Mouse (Mus musculus) heart, embryonic 15.5 days (tissue): ENCODE results near the gene Fxyd5. TPM values are rescaled to one million over a fixed set of nuclear protein-coding genes. Genes with fewer than 3 reads are reported as not detected.

Experiments
- ATAC-seq: fragments of 200-750 bp; cut with Nextera tagmentation; replicated peaks from 2 replicates; pipeline ENCODE4 v1.8.0; 2017; ENCODE audit warnings: low read depth, moderate TSS enrichment; ENCODE audit not compliant: insufficient number of reproducible peaks, insufficient read depth, low FRiP score
- H3K27ac ChIP-seq: fragments of 300-500 bp; sonication (generic); 2 replicates; pipeline ENCODE4 v1.5.1; 2015; ENCODE audit warnings: mild to moderate bottlenecking, inconsistent platforms
- H3K27me3 ChIP-seq: fragments of 300-500 bp; sonication (generic); 2 replicates; pipeline ENCODE4 v1.6.1; 2015; ENCODE audit warnings: inconsistent platforms
- H3K36me3 ChIP-seq: fragments of 300-500 bp; sonication (generic); 2 replicates; pipeline ENCODE4 v1.6.1; 2015; ENCODE audit warnings: mild to moderate bottlenecking, inconsistent platforms
- H3K4me1 ChIP-seq: fragments of 300-500 bp; sonication (generic); replicated peaks from 2 replicates; pipeline ENCODE4 v1.6.1; 2015; ENCODE audit warnings: inconsistent platforms
- H3K4me2 ChIP-seq: fragments of 300-500 bp; sonication (generic); 2 replicates; pipeline ENCODE4 v1.6.1; 2015; ENCODE audit warnings: inconsistent platforms, mild to moderate bottlenecking, moderate library complexity
- H3K4me3 ChIP-seq: fragments of 300-500 bp; sonication (generic); 2 replicates; pipeline ENCODE4 v1.5.1; 2015; ENCODE audit warnings: mild to moderate bottlenecking, inconsistent platforms
- H3K9ac ChIP-seq: fragments of 300-500 bp; sonication (generic); 2 replicates; pipeline ENCODE4 v1.6.1; 2015; ENCODE audit warnings: mild to moderate bottlenecking, inconsistent platforms
- H3K9me3 ChIP-seq: fragments of 300-500 bp; sonication (generic); replicated peaks from 2 replicates; pipeline ENCODE4 v1.6.1; 2016; ENCODE audit warnings: inconsistent platforms
- WGBS: fragments of 180-500 bp; shearing (Covaris S2); methylation state at CpG from one replicate; pipeline ENCODE4 v1.1.7; 2015; ENCODE audit warnings: mixed read lengths; 5-methylcytosine and 5-hydroxymethylcytosine counted together
- polyA plus RNA-seq: library from polyadenylated mRNA; unstranded; fragments of >200 nt; fragmentation: Nextera tagmentation; extraction: Ambion mirVana; gene quantifications from 2 replicates; pipeline ENCODE4 v1.2.1, GENCODE M21; 2015

The Fxyd5 gene
- polyA plus RNA-seq, 1 experiment from 2014 or later, result 39.1 TPM

DNA sequence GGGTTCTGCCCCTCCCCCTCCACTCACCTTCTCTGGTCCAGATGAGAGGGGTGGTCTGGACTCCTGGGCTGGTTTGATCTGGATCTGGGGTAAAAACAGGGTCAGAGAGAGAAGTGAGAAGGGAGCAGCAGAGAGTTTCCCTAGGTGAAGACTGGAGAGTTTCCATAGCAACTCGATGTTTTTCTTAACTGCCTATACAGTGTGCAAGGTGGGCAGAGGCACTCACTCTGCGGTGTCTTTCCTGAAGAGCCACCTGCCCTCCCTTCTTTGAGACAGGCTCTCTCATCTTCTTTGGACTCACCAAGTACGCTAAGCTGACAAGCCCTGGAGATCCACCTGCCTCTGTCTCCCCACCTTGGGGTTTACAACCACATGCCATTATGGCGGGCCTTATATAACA lies 3.3 kb downstream of the Fxyd5 start:
- no peak for ATAC-seq

DNA sequence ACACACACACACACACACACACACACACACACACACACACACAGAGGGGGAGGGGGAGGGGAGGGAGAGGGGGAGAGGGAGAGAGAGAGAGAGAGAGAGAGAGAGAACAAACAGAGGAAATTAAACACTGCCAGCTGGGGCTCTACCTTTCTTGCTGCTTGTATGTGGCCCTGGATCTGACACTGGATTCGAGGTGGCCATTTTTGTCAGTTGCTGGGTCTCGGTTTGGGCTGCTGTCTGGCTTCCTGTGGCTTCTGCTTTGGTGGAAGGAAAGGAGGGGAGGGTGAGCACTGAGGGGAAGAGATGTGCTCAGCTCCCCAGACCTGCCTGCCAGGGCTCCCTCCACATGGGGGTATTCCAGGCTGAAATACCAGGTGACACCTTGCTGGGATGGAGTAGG lies 4.6 kb downstream of the Fxyd5 start:
- no peak overlapping the region for H3K4me3 ChIP-seq
- WGBS, result 64% methylated on average over 2 of the region's 2 CpGs
- H3K27me3 ChIP-seq, result peaks cover 17% of the 10 kb centered on the region
- H3K27ac ChIP-seq, result no peak overlapping the region
- H3K36me3 ChIP-seq, result no peaks in the 10 kb centered on the region
- peaks cover 17% of the 10 kb centered on the region for H3K4me1 ChIP-seq
- no peak overlapping the region for H3K4me2 ChIP-seq
- no peak for ATAC-seq
- no peaks in the 10 kb centered on the region for H3K9me3 ChIP-seq
- H3K9ac ChIP-seq, result no peak overlapping the region

More for the DNA sequence above, 3.3 kb downstream of the Fxyd5 start:
- peaks cover 25% of the 10 kb centered on the region for H3K27me3 ChIP-seq
- H3K36me3 ChIP-seq, result no peaks in the 10 kb centered on the region
- H3K27ac ChIP-seq, result no peak overlapping the region
- H3K9ac ChIP-seq, result no peak overlapping the region
- H3K4me1 ChIP-seq, result peaks cover 18% of the 10 kb centered on the region
- H3K4me3 ChIP-seq, result no peak overlapping the region
- H3K9me3 ChIP-seq, result no peaks in the 10 kb centered on the region
- H3K4me2 ChIP-seq, result no peak overlapping the region
- 78% methylated on average over 4 of the region's 4 CpGs for WGBS

DNA sequence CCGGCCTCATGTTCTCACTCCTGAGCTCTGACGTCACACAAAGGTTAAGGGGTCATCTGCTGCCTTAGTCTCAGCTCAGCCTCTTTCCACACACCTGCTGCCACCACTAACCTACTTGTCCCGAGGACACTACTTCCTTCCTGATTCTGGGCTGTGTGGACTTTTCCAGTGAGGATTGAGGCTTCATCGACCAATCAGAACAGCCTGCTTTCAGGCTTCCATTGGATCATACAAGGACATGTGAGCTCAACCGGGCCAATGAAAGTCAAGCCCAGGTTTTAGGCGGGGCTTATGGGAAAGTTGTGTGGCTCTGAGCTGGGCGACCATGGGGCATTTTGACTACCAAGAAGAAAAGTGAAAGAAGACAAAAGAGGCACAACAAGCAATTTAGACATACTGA lies 5.4 kb downstream of the Fxyd5 start:
- no peak for ATAC-seq
- H3K9me3 ChIP-seq, result no peaks in the 10 kb centered on the region
- H3K27me3 ChIP-seq, result peaks cover 13% of the 10 kb centered on the region
- H3K4me2 ChIP-seq, result no peak overlapping the region
- peaks cover 9% of the 10 kb centered on the region for H3K4me1 ChIP-seq
- H3K27ac ChIP-seq, result no peak overlapping the region
- no peak overlapping the region for H3K4me3 ChIP-seq
- H3K36me3 ChIP-seq, result no peaks in the 10 kb centered on the region
- no peak overlapping the region for H3K9ac ChIP-seq
- 77% methylated on average over 7 of the region's 7 CpGs for WGBS

DNA sequence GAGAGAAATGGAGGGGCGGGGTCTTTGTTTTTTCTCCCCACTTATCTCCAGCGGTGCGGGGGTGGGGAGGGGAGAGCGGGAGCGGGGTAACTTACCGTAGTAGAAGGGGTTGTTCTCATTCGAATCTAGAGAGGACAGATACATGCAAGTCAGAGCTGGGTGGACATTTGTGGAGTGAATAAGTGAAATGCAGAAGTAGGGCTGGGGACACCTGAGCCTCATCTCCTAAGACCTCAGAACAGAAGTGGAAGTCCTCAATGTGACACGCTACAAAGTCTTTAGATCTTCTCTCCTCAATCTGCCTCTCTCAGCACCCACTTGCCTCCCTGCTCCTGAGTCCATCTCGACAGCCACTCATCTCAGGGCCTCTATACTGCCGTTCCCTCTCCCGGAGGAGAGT lies 7.0 kb downstream of the Fxyd5 start:
- Histone ChIP-seq H3K4me3 (no peak overlapping the region), H3K36me3 (no peaks in the 10 kb centered on the region), H3K9me3 (no peaks in the 10 kb centered on the region), H3K4me2 (no peak overlapping the region), H3K27me3 (peaks cover 4% of the 10 kb centered on the region; the same call in 1 of the 2 replicates), H3K27ac (no peak overlapping the region), H3K9ac (no peak overlapping the region), H3K4me1 (no peaks in the 10 kb centered on the region; the same call in 1 of the 2 replicates)
- no peak for ATAC-seq
- WGBS, result 74% methylated on average over 11 of the region's 11 CpGs

DNA sequence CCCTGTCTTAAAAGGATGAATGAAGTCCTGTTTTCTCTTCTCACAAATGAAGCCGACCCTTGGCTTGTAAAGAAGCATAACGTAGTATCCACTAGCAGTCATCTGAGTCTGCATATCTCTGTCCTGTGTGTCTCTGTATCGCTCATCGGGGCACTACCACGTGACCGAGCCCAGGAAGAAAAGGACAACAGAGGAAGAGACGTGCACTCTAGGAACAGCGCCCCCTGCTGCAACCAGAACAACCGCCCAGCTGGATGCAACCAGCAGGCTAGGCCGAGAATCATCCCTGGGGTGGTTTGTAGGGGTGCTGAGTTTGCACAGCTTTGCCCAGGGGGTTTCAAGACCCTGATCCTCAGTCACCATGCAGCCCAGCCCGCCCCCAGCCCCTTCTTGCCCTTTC lies 7.5 kb downstream of the Fxyd5 start:
- no peak overlapping the region for H3K27ac ChIP-seq
- H3K9ac ChIP-seq, result no peak overlapping the region
- H3K27me3 ChIP-seq, result no peaks in the 10 kb centered on the region
- WGBS, result 56% methylated on average over 11 of the region's 11 CpGs
- no peak overlapping the region for H3K4me2 ChIP-seq
- no peak for ATAC-seq
- no peaks in the 10 kb centered on the region; the same call in 1 of the 2 replicates for H3K4me1 ChIP-seq
- no peaks in the 10 kb centered on the region for H3K9me3 ChIP-seq
- H3K4me3 ChIP-seq, result no peak overlapping the region
- H3K36me3 ChIP-seq, result no peaks in the 10 kb centered on the region

DNA sequence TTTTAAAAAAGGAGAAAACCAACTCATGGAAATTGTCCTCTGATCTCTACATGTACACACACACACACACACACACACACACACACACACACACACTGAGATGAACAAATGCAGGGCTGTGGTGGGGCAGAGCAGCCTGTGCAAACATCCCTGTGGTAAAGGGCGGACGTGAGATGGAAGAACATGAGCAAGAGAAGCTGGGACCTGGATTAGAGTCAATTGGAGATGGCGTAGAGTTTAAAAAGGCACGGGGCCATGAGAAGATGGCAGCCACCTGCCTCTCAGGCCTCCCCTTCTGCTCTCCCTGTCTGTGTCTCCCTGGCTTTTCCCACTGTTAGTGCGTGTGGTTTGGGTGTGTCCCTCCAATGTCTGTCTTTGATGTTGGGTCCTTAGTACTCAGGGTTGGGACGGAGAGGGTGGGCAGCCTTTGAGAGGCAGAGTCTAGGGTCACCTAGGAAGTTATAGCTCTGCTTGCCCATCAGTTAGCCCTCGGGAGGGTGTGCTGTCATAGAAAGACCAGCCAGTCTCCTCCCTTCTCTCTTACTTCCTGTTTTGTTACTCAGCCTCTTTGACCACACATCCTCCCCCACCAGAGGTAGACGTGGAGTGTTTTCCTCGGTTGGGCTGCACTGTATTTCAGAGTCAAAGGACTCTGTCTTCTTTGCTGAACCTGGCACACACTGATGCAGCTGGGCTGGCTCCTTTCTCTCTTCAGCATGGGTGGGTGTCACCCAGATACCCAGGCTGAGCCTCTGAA lies 8.7 kb downstream of the Fxyd5 start:
- Histone ChIP-seq H3K4me3 (no peak overlapping the region), H3K4me1 (no peaks in the 10 kb centered on the region; the same call in 1 of the 2 replicates), H3K27ac (peak overlapping the region; percentile 33; the same call in 1 of the 2 replicates), H3K36me3 (no peaks in the 10 kb centered on the region), H3K9ac (no peak overlapping the region), H3K9me3 (no peaks in the 10 kb centered on the region), H3K4me2 (no peak overlapping the region), H3K27me3 (no peaks in the 10 kb centered on the region)
- WGBS, result 56% methylated on average over 9 of the region's 9 CpGs
- no peak for ATAC-seq

DNA sequence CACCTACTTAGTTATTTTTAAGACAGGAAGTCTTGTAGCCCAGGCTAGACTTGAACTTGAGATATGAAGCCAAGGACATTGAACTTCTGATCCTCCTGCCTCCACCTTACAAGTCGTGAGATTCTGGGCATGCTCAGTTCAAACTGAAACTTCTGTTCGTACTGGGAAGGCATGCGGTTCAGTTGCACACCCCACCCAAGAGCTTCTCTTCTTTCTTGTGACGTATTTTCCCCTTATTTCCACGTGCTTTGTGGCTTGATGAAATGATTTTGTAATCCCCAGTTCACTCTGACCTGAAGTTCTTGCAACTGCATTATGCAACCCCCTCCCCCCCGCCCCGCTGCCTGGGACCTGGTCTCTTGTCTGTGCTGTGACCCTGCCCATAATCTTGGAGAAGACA lies 10.6 kb downstream of the Fxyd5 start:
- Histone ChIP-seq H3K9ac (no peak overlapping the region), H3K4me1 (no peaks in the 10 kb centered on the region; the same call in 1 of the 2 replicates), H3K27me3 (no peaks in the 10 kb centered on the region), H3K9me3 (no peaks in the 10 kb centered on the region), H3K36me3 (no peaks in the 10 kb centered on the region), H3K27ac (no peak overlapping the region), H3K4me2 (no peak overlapping the region), H3K4me3 (no peak overlapping the region)
- ATAC-seq, result no peak
- WGBS, result 76% methylated on average over 7 of the region's 7 CpGs

DNA sequence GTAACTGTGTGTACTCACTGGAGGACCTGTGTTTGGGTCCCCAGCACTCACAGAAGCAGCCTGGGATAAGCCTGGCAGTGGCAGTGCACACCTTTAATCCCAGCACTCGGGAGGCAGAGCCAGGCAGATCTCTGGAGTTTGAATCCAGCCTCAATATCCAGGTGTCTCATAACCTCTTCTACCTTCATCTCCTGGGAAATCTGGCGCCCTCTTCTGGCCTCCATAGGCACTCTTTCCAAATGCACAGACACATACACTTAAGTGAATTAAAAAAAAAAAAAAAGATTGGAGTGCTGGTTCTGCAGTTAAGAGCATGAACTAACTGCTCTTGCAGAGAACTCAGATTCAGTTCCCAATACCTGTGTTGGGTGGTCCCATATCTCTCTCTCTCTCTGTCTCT lies 11.6 kb downstream of the Fxyd5 start:
- H3K9me3 ChIP-seq, result no peaks in the 10 kb centered on the region
- WGBS, result 67% methylated on average over 2 of the region's 2 CpGs
- no peaks in the 10 kb centered on the region; the same call in 1 of the 2 replicates for H3K4me1 ChIP-seq
- no peak overlapping the region for H3K4me3 ChIP-seq
- no peak overlapping the region for H3K9ac ChIP-seq
- H3K36me3 ChIP-seq, result no peaks in the 10 kb centered on the region
- no peak overlapping the region for H3K4me2 ChIP-seq
- H3K27me3 ChIP-seq, result no peaks in the 10 kb centered on the region
- no peak overlapping the region for H3K27ac ChIP-seq
- no peak for ATAC-seq

DNA sequence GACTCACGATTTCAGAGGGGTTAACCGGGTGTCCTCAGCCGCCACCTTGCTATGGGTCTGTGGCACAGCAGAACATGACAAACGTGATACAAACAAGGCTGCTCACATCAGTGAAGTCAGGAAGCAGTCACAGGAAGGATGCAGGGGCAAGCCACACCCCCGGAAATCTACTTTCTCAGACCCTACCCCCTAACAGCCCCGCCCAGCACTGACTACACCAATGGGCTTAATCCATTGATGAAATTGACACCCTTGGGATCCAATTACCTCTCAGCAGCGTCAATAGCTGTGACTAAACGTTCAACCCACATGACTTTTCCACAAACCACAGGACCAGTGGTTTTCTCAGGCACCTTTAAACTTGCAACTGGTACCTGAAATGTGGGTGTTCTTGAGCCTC lies 13.7 kb downstream of the Fxyd5 start:
- H3K36me3 ChIP-seq, result no peaks in the 10 kb centered on the region
- H3K27ac ChIP-seq, result no peak overlapping the region
- H3K27me3 ChIP-seq, result no peaks in the 10 kb centered on the region
- no peak for ATAC-seq
- no peak overlapping the region for H3K4me3 ChIP-seq
- H3K9ac ChIP-seq, result no peak overlapping the region
- 0 out of 2 replicates have a peak, but pooled peaks cover 3% of the 10 kb centered on the region for H3K4me1 ChIP-seq
- H3K4me2 ChIP-seq, result no peak overlapping the region
- no peaks in the 10 kb centered on the region for H3K9me3 ChIP-seq
- WGBS, result 67% methylated on average over 8 of the region's 8 CpGs

DNA sequence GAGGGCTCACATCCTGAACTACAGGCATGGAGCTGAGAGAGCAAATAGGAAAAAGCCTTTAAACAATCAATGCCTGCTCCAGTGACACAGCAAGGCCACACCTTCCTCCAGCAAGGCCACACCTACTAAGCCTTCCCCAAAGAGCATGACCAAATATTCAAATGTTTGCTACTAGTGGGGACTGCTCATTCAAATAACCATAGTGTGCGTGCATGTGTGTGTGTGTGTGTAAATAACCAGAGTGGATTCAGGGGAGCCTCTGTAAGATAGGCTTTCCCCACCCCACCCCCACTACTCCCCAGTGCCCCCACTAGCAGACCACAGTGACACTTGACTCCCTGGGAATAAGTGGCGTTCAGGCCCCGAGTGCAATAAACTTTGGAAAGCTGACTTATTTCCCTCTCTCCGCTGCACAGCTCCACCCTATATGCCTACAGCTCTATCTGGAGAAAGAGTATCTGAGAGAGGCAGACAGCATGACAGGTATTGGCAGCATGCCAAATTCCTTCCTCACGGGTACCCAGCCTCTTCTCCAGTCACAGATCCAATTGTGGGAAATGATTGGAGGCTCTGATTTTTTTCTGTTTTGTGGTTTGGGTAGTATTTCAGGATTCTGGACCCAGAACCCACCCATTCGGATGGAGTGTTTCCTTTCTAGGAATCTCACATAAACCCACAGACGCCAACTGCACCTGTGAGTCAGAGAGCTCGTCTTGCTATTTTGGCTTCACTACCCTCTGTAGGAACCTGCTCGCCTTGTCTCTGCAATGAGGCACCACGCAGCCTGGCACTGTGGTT lies 25.0 kb downstream of the Fxyd5 start:
- H3K9ac ChIP-seq, result no peak overlapping the region
- no peaks in the 10 kb centered on the region for H3K9me3 ChIP-seq
- H3K36me3 ChIP-seq, result no peaks in the 10 kb centered on the region
- H3K4me2 ChIP-seq, result peak overlapping the region; percentile 42
- no peak; the same call in 1 of the 2 replicates for ATAC-seq
- peak overlapping the region; percentile 62 for H3K27ac ChIP-seq
- peaks cover 18% of the 10 kb centered on the region for H3K4me1 ChIP-seq
- no peak overlapping the region for H3K4me3 ChIP-seq
- H3K27me3 ChIP-seq, result no peaks in the 10 kb centered on the region
- WGBS, result 29% methylated on average over 10 of the region's 10 CpGs

DNA sequence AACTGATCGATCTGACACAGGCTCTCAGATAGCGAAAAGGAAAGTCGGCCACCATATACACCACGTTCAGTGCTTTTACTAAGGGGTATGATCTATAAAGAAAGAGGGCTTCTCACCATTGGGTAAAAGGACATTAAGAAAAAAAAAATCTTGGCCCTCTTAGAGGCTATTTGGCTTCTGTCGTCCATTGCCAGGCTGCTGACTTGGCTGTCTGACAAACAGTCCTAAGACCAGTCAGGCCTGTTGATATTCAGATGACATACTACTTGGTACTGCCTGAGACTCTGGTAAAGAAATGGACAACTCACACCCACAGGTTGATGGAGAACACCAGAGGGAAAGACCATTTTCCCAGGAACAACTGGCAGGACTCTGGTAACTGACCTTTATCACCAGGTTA lies 29.3 kb downstream of the Fxyd5 start:
- Histone ChIP-seq H3K27me3 (no peaks in the 10 kb centered on the region), H3K4me2 (no peak overlapping the region), H3K9ac (no peak overlapping the region), H3K4me3 (no peak overlapping the region), H3K4me1 (peaks cover 17% of the 10 kb centered on the region), H3K27ac (no peak overlapping the region), H3K9me3 (no peaks in the 10 kb centered on the region), H3K36me3 (no peaks in the 10 kb centered on the region)
- WGBS, result 75% methylated on average over 5 of the region's 5 CpGs
- ATAC-seq, result no peak
